Mouse (Mus musculus) brain, embryonic 14.5 days (tissue): Measurements from ENCODE around the gene Ctrc. TPM values are rescaled to one million over a fixed set of nuclear protein-coding genes. Genes with fewer than 3 reads are reported as not detected.

Experiments used
- DNase-seq: peaks from one replicate; pipeline ENCODE4 v3.0.0-alpha.2; 2011; ENCODE audit warnings: low read depth
- CTCF ChIP-seq: fragments of 200-500 bp; IDR thresholded peaks from 2 replicates; pipeline ENCODE4 v1.5.1; 2012; ENCODE audit warnings: inconsistent platforms, mild to moderate bottlenecking, moderate library complexity, borderline replicate concordance; ENCODE audit not compliant: insufficient read depth, insufficient read length; ENCODE audit errors: extremely low read depth
- POLR2A ChIP-seq: fragments of 200-500 bp; IDR thresholded peaks from 2 replicates; pipeline ENCODE4 v1.6.1; 2012; ENCODE audit warnings: mild to moderate bottlenecking, inconsistent platforms, borderline replicate concordance; ENCODE audit not compliant: poor library complexity, insufficient read depth, insufficient read length, severe bottlenecking; ENCODE audit errors: extremely low read depth
- polyA plus RNA-seq: library from polyadenylated mRNA; depleted of rRNA; stranded (reverse); fragments of >200 nt; gene quantifications from 2 replicates; pipeline ENCODE4 v1.2.3, GENCODE M21; 2012

Ctrc gene
- polyA plus RNA-seq, 1 experiment = not detected

GRCm38 (mm10) chr4:141811375-141811774, 34.8 kb downstream of the Ctrc start:
- TF ChIP-seq POLR2A (no peak), CTCF (no peak)
- no peak for DNase-seq

- TF ChIP-seq CTCF = no peak
- TF ChIP-seq POLR2A = no peak
- DNase-seq = no peak
These were observed 35.2 kb downstream of the Ctrc start for GRCm38 (mm10) chr4:141810975-141811374.

GRCm38 (mm10) chr4:141809850-141810464, 36.2 kb downstream of the Ctrc start:
- TF ChIP-seq CTCF (peak; percentile 69; the same call in 1 of the 2 replicates), POLR2A (no peak)
- DNase-seq = peak; percentile 85

- TF ChIP-seq CTCF = no peak
- no peak for TF ChIP-seq POLR2A
- no peak for DNase-seq
These were observed 40.3 kb downstream of the Ctrc start for GRCm38 (mm10) chr4:141805886-141806285.

- DNase-seq = no peak
- no peak for TF ChIP-seq CTCF
- TF ChIP-seq POLR2A = no peak
These were observed 42.1 kb downstream of the Ctrc start for GRCm38 (mm10) chr4:141804105-141804504.

- TF ChIP-seq CTCF (no peak), POLR2A (no peak)
- DNase-seq = no peak
These were observed 48.6 kb downstream of the Ctrc start for GRCm38 (mm10) chr4:141797545-141797944.

DNA sequence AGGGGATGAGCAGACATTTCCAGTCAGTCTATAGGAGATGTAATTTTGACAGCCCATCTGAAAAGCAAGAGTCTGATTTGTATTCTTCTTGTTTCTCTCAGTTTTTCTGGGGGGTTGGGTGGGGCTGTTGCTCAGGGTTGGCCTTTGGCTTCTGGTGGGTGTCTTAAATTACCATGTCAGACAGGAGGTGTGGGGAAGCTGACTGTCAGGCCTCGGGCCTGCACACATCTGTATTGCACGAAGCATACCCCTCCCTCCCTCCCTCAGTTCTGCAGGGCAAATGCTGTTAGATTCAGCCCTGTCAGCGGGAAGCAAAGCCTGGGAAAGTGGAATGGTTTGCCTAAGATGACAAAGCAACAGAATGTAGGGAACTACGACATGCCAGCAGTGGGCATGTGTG, 49.2 kb downstream of the Ctrc start:
- no peak for DNase-seq
- TF ChIP-seq POLR2A = no peak
- no peak for TF ChIP-seq CTCF

DNA sequence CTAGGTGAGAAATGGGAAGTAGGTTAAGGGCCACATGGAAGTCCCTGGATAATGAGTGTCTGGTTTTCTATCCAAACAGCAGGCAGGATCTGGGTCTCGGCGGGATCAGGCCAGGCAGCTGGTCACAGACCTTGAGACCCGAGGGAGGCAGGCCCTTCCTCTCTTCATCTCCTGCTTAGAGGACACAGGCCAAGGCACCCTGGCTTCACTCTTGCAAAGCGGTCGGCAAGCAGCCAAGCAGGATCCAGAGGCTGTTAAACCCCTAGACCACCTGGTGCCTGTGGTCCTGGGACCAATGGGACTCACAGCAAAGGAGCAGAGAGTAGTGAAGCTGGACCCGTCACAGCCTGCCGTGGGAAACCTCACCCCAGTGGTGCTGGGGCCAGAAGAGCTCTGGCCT, 49.8 kb downstream of the Ctrc start:
- TF ChIP-seq POLR2A = no peak
- no peak for TF ChIP-seq CTCF
- DNase-seq = no peak

DNA sequence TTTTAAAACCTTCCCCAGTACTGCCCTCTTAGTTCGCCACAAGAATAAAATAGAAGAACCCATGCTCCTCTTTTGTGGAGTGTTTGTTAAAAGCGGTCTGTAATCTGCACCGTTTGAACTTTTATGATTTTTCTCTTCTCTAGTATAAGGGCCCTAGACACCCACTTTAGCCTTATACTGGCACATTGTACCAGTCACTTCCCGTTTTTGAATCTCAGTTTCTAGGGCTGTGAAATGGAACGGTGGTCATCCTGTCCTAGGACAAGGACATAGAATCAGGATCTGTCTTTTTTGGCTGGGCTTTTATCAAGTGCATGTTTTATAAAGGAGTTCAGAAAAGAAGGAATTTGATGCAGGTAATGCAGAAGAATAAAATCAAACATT, 52.0 kb downstream of the Ctrc start:
- DNase-seq = no peak

DNA sequence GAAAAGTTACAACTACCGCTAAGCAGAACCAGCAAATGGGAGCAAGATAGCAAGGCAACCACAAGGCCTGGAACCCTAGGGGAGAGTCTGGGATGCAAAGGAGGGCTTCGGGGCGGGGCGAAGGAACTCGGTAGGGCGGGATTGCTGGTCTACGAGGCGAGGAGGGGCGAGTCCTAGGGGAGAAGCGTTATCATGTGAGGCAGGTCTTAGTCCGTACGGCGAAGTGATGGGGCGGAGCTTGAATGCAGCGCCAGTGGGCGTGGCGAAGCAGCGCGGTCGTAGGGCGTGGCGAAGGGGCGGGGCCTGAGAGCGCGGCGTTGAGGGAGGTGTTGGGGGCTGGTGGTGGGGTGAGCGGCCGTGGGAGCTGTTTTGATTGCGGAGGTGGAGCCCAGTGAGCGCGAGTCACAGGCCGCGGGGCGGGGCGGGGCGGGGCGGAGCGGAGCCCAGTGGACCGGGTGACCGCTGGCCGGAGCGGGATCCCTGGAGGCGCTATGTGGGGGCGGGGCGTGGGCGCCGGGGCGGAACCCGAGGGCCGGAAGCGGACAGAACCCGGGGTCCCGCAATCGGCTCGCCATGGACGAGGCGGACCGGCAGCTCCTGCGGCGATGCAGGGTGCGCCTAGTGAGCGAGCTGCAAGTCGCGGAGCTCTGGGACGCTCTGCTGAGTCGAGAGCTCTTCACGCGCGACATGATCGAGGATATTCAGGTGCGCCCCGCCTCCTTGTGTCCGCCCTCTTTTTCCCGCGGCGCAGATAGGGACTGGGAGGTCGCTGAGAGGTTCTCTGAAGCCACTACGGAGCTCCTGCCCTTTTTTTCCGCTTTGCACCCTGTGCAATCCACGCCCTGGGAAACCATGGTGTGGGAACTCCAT, 52.6 kb downstream of the Ctrc start, which contains the start of gene Casp9:
Gene Casp9 (plus strand): TSS at position 331 of the 870 bp plus-strand sequence.
- no peak for TF ChIP-seq CTCF
- TF ChIP-seq POLR2A = peak; percentile 41; the same call in 1 of the 2 replicates

More for the DNA sequence above, 52.0 kb downstream of the Ctrc start:
- TF ChIP-seq CTCF (no peak), POLR2A (no peak)

GRCm38 (mm10) chr4:141792554-141793281, 53.4 kb downstream of the Ctrc start:
- TF ChIP-seq CTCF (no peak), POLR2A (no peak)
- DNase-seq = no peak

More for the DNA sequence above, 52.6 kb downstream of the Ctrc start, which contains the start of gene Casp9:
- peak; percentile 98 for DNase-seq

DNA sequence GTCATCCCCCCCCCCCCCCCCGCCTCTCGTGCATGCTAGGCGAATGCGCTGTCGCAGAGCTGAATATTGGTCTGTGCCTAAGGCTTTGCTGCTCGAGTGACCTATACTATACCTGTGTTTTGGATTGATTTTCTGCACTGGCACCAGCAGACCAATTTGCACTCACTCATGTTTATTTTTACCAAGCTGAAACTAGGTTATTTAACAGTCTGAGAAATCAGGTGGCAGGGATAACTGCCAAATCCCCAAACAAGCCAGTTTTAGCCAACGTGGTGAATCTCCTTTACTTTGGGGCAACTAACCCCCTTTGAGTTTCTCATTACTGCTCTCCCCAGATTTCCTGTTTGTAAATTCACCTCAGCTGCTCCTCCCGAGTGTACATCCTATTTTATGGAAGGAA, 54.2 kb downstream of the Ctrc start:
- TF ChIP-seq POLR2A (no peak), CTCF (no peak)

GRCm38 (mm10) chr4:141791486-141791885, 54.7 kb downstream of the Ctrc start:
- no peak for DNase-seq
- TF ChIP-seq POLR2A = no peak
- TF ChIP-seq CTCF = no peak

More for the DNA sequence above, 54.2 kb downstream of the Ctrc start:
- no peak for DNase-seq

GRCm38 (mm10) chr4:141790524-141790990, 55.6 kb downstream of the Ctrc start, which contains the start of gene Dnajc16:
Gene Dnajc16 (minus strand): TSS chr4:141790931.
- DNase-seq = peak; percentile 100
- no peak for TF ChIP-seq CTCF
- TF ChIP-seq POLR2A = peak; percentile 72; the same call in 1 of the 2 replicates
